Mouse (Mus musculus) liver, postnatal 0 days (tissue): ENCODE measurements around the gene Fam178b. TPM values are rescaled to one million over a fixed set of nuclear protein-coding genes. Genes with fewer than 3 reads are reported as not detected.

Source experiments
- ATAC-seq: fragments of 200-750 bp; cut with Nextera tagmentation; 2 replicates; pipeline ENCODE4 v1.8.0; 2017; ENCODE audit warnings: mild to moderate bottlenecking, moderate library complexity
- DNase-seq: peaks from one replicate; pipeline ENCODE4 v3.0.0-alpha.2; 2016
- H3K27ac ChIP-seq: fragments of 300-500 bp; sonication (generic); 2 replicates; pipeline ENCODE4 v1.5.1; 2014; ENCODE audit warnings: antibody characterized with exemption, moderate library complexity, mild to moderate bottlenecking, low read depth
- H3K27me3 ChIP-seq: fragments of 300-500 bp; sonication (generic); 2 replicates; pipeline ENCODE4 v1.6.1; 2014; ENCODE audit warnings: low read length, control low read depth, mixed read lengths; ENCODE audit not compliant: insufficient read depth
- H3K36me3 ChIP-seq: fragments of 300-500 bp; sonication (generic); replicated peaks from 2 replicates; pipeline ENCODE4 v1.6.1; 2014; ENCODE audit warnings: mild to moderate bottlenecking, control low read depth, low read length, moderate library complexity, mixed read lengths; ENCODE audit not compliant: insufficient read depth
- H3K4me1 ChIP-seq: fragments of 300-500 bp; sonication (generic); 2 replicates; pipeline ENCODE4 v1.6.1; 2014; ENCODE audit warnings: antibody characterized with exemption, mild to moderate bottlenecking, control low read depth; ENCODE audit not compliant: insufficient read depth
- H3K4me2 ChIP-seq: fragments of 300-500 bp; sonication (generic); 2 replicates; pipeline ENCODE4 v1.6.1; 2014; ENCODE audit warnings: low read depth, mild to moderate bottlenecking, low read length, moderate library complexity, mixed read lengths
- H3K4me3 ChIP-seq: fragments of 300-500 bp; sonication (generic); 2 replicates; pipeline ENCODE4 v1.5.1; 2014; ENCODE audit warnings: low read depth, low read length
- H3K9ac ChIP-seq: fragments of 300-500 bp; sonication (generic); replicated peaks from 2 replicates; pipeline ENCODE4 v1.6.1; 2014; ENCODE audit warnings: mild to moderate bottlenecking, moderate library complexity
- H3K9me3 ChIP-seq: fragments of 300-500 bp; sonication (generic); 2 replicates; pipeline ENCODE4 v1.6.1; 2016; ENCODE audit warnings: mild to moderate bottlenecking, control low read depth, low read length, mixed read lengths
- CTCF ChIP-seq: sonication (generic); IDR thresholded peaks from 2 replicates; pipeline ENCODE4 v1.5.1; 2016; ENCODE audit warnings: antibody characterized with exemption, low read depth
- EP300 ChIP-seq: IDR thresholded peaks from 2 replicates; pipeline ENCODE4 v1.6.1; 2016; ENCODE audit warnings: antibody characterized with exemption, low read depth, mild to moderate bottlenecking
- WGBS: fragments of 180-500 bp; shearing (Covaris S2); extraction: QIAGEN DNeasy Blood & Tissue Kit; methylation state at CpG from one replicate; pipeline ENCODE4 v1.1.7; 2014; ENCODE audit not compliant: insufficient replicate concordance; 5-methylcytosine and 5-hydroxymethylcytosine counted together
- polyA plus RNA-seq: library from polyadenylated mRNA; unstranded; fragments of >200 nt; fragmentation: Nextera tagmentation; extraction: Ambion mirVana; gene quantifications from 2 replicates; pipeline ENCODE4 v1.2.1, GENCODE M21; 2015

The Fam178b gene
- polyA plus RNA-seq, 1 experiment from 2014 or later, result 0.16 TPM

GRCm38 (mm10) chr1:36574196-36574955 is 108.6 kb downstream of the Fam178b start:
- TF ChIP-seq CTCF (no peak), EP300 (no peak)
- 80% methylated on average over 5 of the region's 5 CpGs for whole genome bisulfite sequencing
- H3K4me1 ChIP-seq, result peaks cover 16% of the 10 kb centered on the region
- peak overlapping the region; percentile 44; the same call in 1 of the 2 replicates for H3K27ac ChIP-seq
- H3K4me2 ChIP-seq, result no peak overlapping the region
- H3K9ac ChIP-seq, result no peak overlapping the region
- no peak overlapping the region for H3K4me3 ChIP-seq
- DNase-seq (no peak), ATAC-seq (no peak)
- no peaks in the 10 kb centered on the region for H3K36me3 ChIP-seq
- H3K27me3 ChIP-seq, result 0 out of 2 replicates have a peak, but pooled peaks cover 2% of the 10 kb centered on the region
- H3K9me3 ChIP-seq, result no peaks in the 10 kb centered on the region

- no peaks in the 10 kb centered on the region for H3K36me3 ChIP-seq
- H3K27me3 ChIP-seq, result 0 out of 2 replicates have a peak, but pooled peaks cover 2% of the 10 kb centered on the region
- H3K9ac ChIP-seq, result no peak overlapping the region
- no peak overlapping the region for H3K4me2 ChIP-seq
- no peak overlapping the region for H3K4me3 ChIP-seq
- ATAC-seq (no peak), DNase-seq (no peak)
- TF ChIP-seq CTCF (no peak), EP300 (no peak)
- H3K4me1 ChIP-seq, result peaks cover 18% of the 10 kb centered on the region
- H3K27ac ChIP-seq, result peak overlapping the region; percentile 12; the same call in 1 of the 2 replicates
- H3K9me3 ChIP-seq, result no peaks in the 10 kb centered on the region
- WGBS, result 79% methylated on average over 8 of the region's 8 CpGs
Observed at GRCm38 (mm10) chr1:36573524-36573923, 109.5 kb downstream of the Fam178b start.

DNA sequence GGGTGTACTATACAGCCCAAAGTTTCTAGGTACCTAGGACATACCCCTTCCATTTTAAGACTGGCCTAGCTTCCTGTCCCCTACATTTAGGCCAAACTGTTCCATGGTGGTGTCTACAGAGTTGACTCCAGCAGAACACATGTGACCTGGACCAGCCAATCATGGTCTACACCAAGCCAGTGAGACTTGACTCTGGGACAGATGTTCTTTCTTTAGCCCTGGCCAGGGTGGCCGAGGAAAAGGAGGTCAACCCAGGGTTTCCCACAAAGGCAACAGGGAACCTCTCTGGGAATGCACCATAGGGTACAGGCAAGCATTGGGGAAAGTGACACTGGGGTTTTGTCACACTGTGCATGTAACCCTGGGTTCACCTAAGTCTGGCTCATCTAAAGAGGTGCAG is 110.3 kb downstream of the Fam178b start:
- no peak for ATAC-seq

DNA sequence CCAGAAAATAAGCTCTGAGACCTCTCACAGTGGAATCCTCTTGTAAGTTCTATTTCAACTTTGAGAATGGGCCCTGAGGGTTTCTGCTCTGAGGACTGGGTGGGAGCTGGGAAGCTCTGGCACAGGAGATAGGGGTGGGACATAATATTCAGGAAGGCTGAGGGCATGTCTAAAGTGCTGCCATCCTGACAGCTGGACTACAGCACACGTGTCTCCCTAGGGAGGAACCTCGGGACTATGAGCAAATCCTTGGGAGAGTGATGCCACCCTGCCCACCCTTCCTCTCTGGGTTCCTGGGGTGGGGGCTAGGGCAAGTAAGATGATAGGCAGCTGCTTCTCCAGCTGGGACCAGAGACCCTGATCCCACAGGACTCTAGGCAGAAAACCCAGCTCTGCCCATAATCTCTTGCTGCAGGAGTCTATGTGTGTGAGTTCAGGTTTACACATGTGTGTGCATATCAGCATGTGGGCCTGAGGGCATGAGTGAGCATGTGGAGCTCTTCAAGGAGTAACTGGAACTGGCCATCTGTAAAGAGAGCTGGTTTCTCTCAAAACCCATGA is 110.8 kb downstream of the Fam178b start:
- Histone ChIP-seq H3K9ac (no peak overlapping the region), H3K4me3 (no peak overlapping the region), H3K4me1 (peaks cover 18% of the 10 kb centered on the region), H3K4me2 (no peak overlapping the region), H3K9me3 (no peaks in the 10 kb centered on the region), H3K36me3 (no peaks in the 10 kb centered on the region), H3K27me3 (no peaks in the 10 kb centered on the region), H3K27ac (peak overlapping the region; percentile 74; the same call in 1 of the 2 replicates)
- 73% methylated on average over 2 of the region's 2 CpGs for WGBS
- peak; percentile 2; the same call in 1 of the 2 replicates for ATAC-seq
- TF ChIP-seq EP300, result no peak
- TF ChIP-seq CTCF, result no peak
- no peak for DNase-seq

More for the DNA sequence above, 110.3 kb downstream of the Fam178b start:
- 67% methylated on average over 1 of the region's 1 CpGs for WGBS
- H3K4me3 ChIP-seq, result no peak overlapping the region
- no peak for DNase-seq
- H3K9me3 ChIP-seq, result no peaks in the 10 kb centered on the region
- peaks cover 18% of the 10 kb centered on the region for H3K4me1 ChIP-seq
- H3K27ac ChIP-seq, result peak overlapping the region; percentile 74; the same call in 1 of the 2 replicates
- TF ChIP-seq CTCF (no peak), EP300 (no peak)
- H3K27me3 ChIP-seq, result no peaks in the 10 kb centered on the region
- H3K4me2 ChIP-seq, result no peak overlapping the region
- no peaks in the 10 kb centered on the region for H3K36me3 ChIP-seq
- no peak overlapping the region for H3K9ac ChIP-seq

GRCm38 (mm10) chr1:36571627-36572026 is 111.4 kb downstream of the Fam178b start:
- DNase-seq, result peak; percentile 64
- H3K4me1 ChIP-seq, result peaks cover 18% of the 10 kb centered on the region

GRCm38 (mm10) chr1:36570320-36570719 is 112.7 kb downstream of the Fam178b start:
- WGBS, result 82% methylated on average over 5 of the region's 5 CpGs
- Histone ChIP-seq H3K4me2 (no peak overlapping the region), H3K9me3 (no peaks in the 10 kb centered on the region), H3K4me1 (peaks cover 10% of the 10 kb centered on the region; the same call in 1 of the 2 replicates), H3K27ac (peak overlapping the region; percentile 55; the same call in 1 of the 2 replicates), H3K36me3 (no peaks in the 10 kb centered on the region), H3K4me3 (no peak overlapping the region), H3K27me3 (no peaks in the 10 kb centered on the region), H3K9ac (no peak overlapping the region)
- ATAC-seq (no peak), DNase-seq (no peak)
- TF ChIP-seq EP300 (no peak), CTCF (no peak)

More at GRCm38 (mm10) chr1:36571627-36572026, 111.4 kb downstream of the Fam178b start:
- Histone ChIP-seq H3K27ac (peak overlapping the region; percentile 74; the same call in 1 of the 2 replicates), H3K4me2 (no peak overlapping the region), H3K4me3 (no peak overlapping the region), H3K36me3 (no peaks in the 10 kb centered on the region), H3K9ac (no peak overlapping the region), H3K9me3 (no peaks in the 10 kb centered on the region), H3K27me3 (no peaks in the 10 kb centered on the region)
- ATAC-seq, result peak; percentile 78
- 25% methylated on average over 6 of the region's 6 CpGs for WGBS
- TF ChIP-seq EP300 (peak; percentile 63), CTCF (no peak)
